7 mouse cellular contexts compared by ENCODE assay signal in genomic region chr8:128679909-128680308, GRCm38 (mm10). TPM values are rescaled to one million over a fixed set of nuclear protein-coding genes. Genes with fewer than 3 reads are reported as not detected.
DNase-seq lines count a peak whose midpoint lies in the region; ATAC-seq and TF ChIP-seq lines count a peak whose summit lies in the region.

No protein-coding gene starts in this region.

- peak overlapping the region; percentile 92 for H3K27ac ChIP-seq in bone marrow macrophage, adult 2 months (ENCODE audit: insufficient read depth, low read depth, low read length)
- peak overlapping the region; percentile 55 for H3K27ac ChIP-seq in liver, embryonic 13.5 days
- peak overlapping the region; percentile 89 for H3K27ac ChIP-seq in stomach, postnatal 0 days (replicated peaks)
- no peak overlapping the region for H3K27ac ChIP-seq in forebrain, embryonic 15.5 days (replicated peaks)

- ATAC-seq in erythroblast, adult 5-6 weeks (replicated peaks; ENCODE audit: low FRiP score, poor library complexity, severe bottlenecking): 0 out of 2 replicates have a peak, but pooled peaks have one; percentile 14
- ATAC-seq in liver, embryonic 13.5 days (ENCODE audit: low read depth): peak; percentile 22; the same call in 1 of the 2 replicates
- peak; percentile 91 for ATAC-seq in stomach, postnatal 0 days (ENCODE audit: low FRiP score, low TSS enrichment)
- ATAC-seq in forebrain, embryonic 15.5 days (replicated peaks): no peak

- WGBS in liver, embryonic 13.5 days (ENCODE audit: insufficient replicate concordance): 68% methylated on average over 2 of the region's 2 CpGs
- 41% methylated on average over 2 of the region's 2 CpGs for WGBS in stomach, postnatal 0 days
- WGBS in forebrain, embryonic 15.5 days: 85% methylated on average over 2 of the region's 2 CpGs

- H3K36me3 ChIP-seq in liver, embryonic 13.5 days: no peaks in the 10 kb centered on the region
- no peaks in the 10 kb centered on the region for H3K36me3 ChIP-seq in stomach, postnatal 0 days (ENCODE audit: control insufficient read depth, insufficient read depth, low read length)
- no peaks in the 10 kb centered on the region for H3K36me3 ChIP-seq in forebrain, embryonic 15.5 days

- H3K9me3 ChIP-seq in liver, embryonic 13.5 days (replicated peaks): no peaks in the 10 kb centered on the region
- no peaks in the 10 kb centered on the region for H3K9me3 ChIP-seq in stomach, postnatal 0 days (ENCODE audit: control insufficient read depth, low read length)
- no peaks in the 10 kb centered on the region for H3K9me3 ChIP-seq in forebrain, embryonic 15.5 days

- TF ChIP-seq EP300 in stomach, postnatal 0 days (optimal IDR thresholded peaks at IDR 0.05): peak; percentile 74

- no peak overlapping the region for H3K4me2 ChIP-seq in liver, embryonic 13.5 days
- H3K4me2 ChIP-seq in stomach, postnatal 0 days (replicated peaks; ENCODE audit: low read depth): no peak overlapping the region
- H3K4me2 ChIP-seq in forebrain, embryonic 15.5 days (replicated peaks): no peak overlapping the region

- DNase-seq in heart, postnatal 36 days: peak; percentile 40 to 66
- DNase-seq in liver, embryonic 13.5 days: no peak
- peak; percentile 25 for DNase-seq in stomach, postnatal 0 days (ENCODE audit: low spot score)
- DNase-seq in urinary bladder, postnatal 25 days (ENCODE audit: low spot score): no peak

- no peak for TF ChIP-seq POLR2A in bone marrow macrophage, adult 2 months (IDR thresholded peaks at IDR 0.05; ENCODE audit: borderline replicate concordance, low read depth, low read length)

- no peak overlapping the region for H3K9ac ChIP-seq in liver, embryonic 13.5 days
- H3K9ac ChIP-seq in stomach, postnatal 0 days (ENCODE audit: low read length): no peak overlapping the region
- H3K9ac ChIP-seq in forebrain, embryonic 15.5 days (replicated peaks): no peak overlapping the region

- TF ChIP-seq CTCF in bone marrow macrophage, adult 2 months (IDR thresholded peaks at IDR 0.05; ENCODE audit: low read depth, low read length): no peak
- no peak for TF ChIP-seq CTCF in stomach, postnatal 0 days (IDR thresholded peaks at IDR 0.05; ENCODE audit: low read depth)

- H3K4me3 ChIP-seq in bone marrow macrophage, adult 2 months (ENCODE audit: insufficient read depth, low read length): peak overlapping the region; percentile 16
- H3K4me3 ChIP-seq in liver, embryonic 13.5 days (replicated peaks): no peak overlapping the region
- no peak overlapping the region for H3K4me3 ChIP-seq in stomach, postnatal 0 days (ENCODE audit: low read depth, low read length)
- no peak overlapping the region for H3K4me3 ChIP-seq in forebrain, embryonic 15.5 days

- H3K4me1 ChIP-seq in bone marrow macrophage, adult 2 months (ENCODE audit: control insufficient read depth, insufficient read depth, low read length): peaks cover 21% of the 10 kb centered on the region
- H3K4me1 ChIP-seq in liver, embryonic 13.5 days (replicated peaks): peaks cover 29% of the 10 kb centered on the region
- peaks cover 4% of the 10 kb centered on the region; the same call in 1 of the 2 replicates for H3K4me1 ChIP-seq in stomach, postnatal 0 days (replicated peaks; ENCODE audit: control insufficient read depth, insufficient read depth)
- peaks cover 4% of the 10 kb centered on the region; the same call in 1 of the 2 replicates for H3K4me1 ChIP-seq in forebrain, embryonic 15.5 days

- H3K27me3 ChIP-seq in liver, embryonic 13.5 days: no peaks in the 10 kb centered on the region
- no peaks in the 10 kb centered on the region for H3K27me3 ChIP-seq in stomach, postnatal 0 days (ENCODE audit: control insufficient read depth, insufficient read depth, low read length)
- H3K27me3 ChIP-seq in forebrain, embryonic 15.5 days: no peaks in the 10 kb centered on the region

- intact Hi-C loops in heart, postnatal 36 days (cut with DNase I): loop anchor here (2.0 to 10.0 kb wide), 2 partner anchors 15 to 315 kb away; no protein-coding TSS in a partner anchor

RNA-seq across cellular contexts. Expression of gene Itgb1, which starts 5.5 kb away (rescaled TPM):
- 256 and 284 TPM in 2 replicates for polyA plus RNA-seq in bone marrow macrophage, adult 2 months (2012; ENCODE audit: insufficient read depth, insufficient read length, missing spikeins)
- total RNA-seq in erythroblast, adult 5-6 weeks (2015; ENCODE audit: low replicate concordance): 33.8 and 37.6 TPM in 2 replicates
- total RNA-seq in erythroblast, adult 5-6 weeks (2017; ENCODE audit: low replicate concordance): 51.9 and 56.3 TPM in 2 replicates
- 100 to 1,000 TPM; 384 to 410 TPM for total RNA-seq in heart, postnatal 36 days (2021)
- polyA plus RNA-seq in liver, embryonic 13.5 days (2015; fragmentation: Nextera tagmentation; extraction: Ambion mirVana): 81.4 and 102 TPM in 2 replicates
- polyA plus RNA-seq in stomach, postnatal 0 days (2015; fragmentation: Nextera tagmentation; extraction: Ambion mirVana): 225 and 246 TPM in 2 replicates
- polyA plus RNA-seq in forebrain, embryonic 15.5 days (2015; fragmentation: Nextera tagmentation; extraction: Ambion mirVana): 88.3 and 93.8 TPM in 2 replicates

Comparison
In these comparisons a context has a peak if more than half of its experiments do, and no peak if none do; other contexts are left out.
1. DNase-seq: peak in heart, postnatal 36 days (2 of 2) and stomach, postnatal 0 days (single experiment); none in liver, embryonic 13.5 days (single experiment) and urinary bladder, postnatal 25 days (single experiment).